Mouse (Mus musculus): Measurements from ENCODE around the gene B3gnt9. TPM values are rescaled to one million over a fixed set of nuclear protein-coding genes. Genes with fewer than 3 reads are reported as not detected.
A peak's percentile ranks its signal among the peaks of the same experiment; 100 is the strongest.

The B3gnt9 gene
- polyA plus RNA-seq, 1 experiment from 2014 or later, result 3.3 TPM

DNA sequence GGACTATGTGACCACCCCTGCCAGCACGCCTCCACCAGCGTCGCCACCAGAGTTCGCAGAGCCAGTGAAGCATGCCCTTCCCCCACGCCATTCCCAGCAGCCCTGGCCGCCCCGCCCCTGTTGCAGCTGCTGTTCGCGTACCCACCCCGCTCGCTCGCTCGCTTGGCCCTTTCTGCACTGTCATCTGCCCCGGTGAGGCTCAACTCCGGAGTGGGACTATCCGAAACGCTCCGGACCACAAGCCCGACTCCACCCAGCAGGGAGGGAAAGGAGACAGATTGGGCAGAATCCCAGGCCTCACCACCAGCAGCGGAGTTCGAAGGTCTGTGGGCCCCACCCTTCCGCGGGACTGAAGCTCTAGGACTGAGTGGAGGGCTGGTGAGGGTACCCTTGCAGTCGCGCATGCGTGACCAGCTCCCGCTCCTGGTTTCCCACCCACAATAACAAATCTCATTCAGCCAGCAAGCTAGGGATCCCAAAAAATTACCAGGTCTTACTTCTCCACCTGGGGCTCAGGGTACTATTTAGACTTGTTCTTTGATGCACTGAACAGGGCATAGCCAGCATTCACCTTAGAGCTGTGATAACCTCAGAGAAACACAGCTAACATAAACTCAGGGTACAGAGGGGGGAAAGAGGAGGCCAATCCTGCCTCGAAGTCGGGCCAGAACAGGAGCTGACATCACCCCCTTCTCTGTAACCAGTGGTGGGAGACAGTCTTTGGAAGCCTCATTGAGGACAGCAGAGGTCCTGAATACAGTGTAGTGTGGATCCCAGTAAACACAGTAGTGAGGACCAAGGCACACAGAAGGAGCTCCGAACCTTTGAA is 21.6 kb upstream of the B3gnt9 start:
- Histone ChIP-seq H3K9me3 (no peaks in the 10 kb centered on the region), H3K27ac (peak overlapping the region; percentile 30)
- DNase-seq (ENCODE audit: low spot score), result peak; percentile 66

DNA sequence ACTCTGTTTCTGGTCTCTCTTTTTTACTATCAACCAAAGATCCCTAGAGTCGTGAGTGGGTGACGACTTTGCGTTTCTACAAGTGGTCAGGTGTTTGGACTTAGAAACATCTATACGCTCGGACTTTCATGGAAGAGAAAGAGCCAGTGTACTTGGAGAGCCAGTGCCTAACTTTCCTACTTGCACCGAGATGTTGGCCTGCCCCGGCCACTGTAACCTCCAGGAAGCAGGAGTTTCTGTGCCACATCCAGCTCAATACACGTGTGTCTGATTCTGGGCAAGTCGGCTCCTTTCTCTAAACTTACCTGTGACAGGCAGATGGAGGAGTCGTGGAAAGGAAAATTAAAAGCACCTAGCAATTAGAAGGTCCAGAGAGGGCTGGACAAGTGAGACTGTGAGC is 20.9 kb upstream of the B3gnt9 start, which contains the start of gene Nol3:
Gene Nol3 (plus strand): TSS at position 301 of the 400 bp plus-strand sequence.
- peaks cover 34% of the 10 kb centered on the region for H3K4me1 ChIP-seq (replicated peaks)

More for the DNA sequence above, 21.6 kb upstream of the B3gnt9 start:
- peak overlapping the region; percentile 55 for H3K4me3 ChIP-seq
- H3K27me3 ChIP-seq (ENCODE audit: insufficient read depth, poor library complexity, severe bottlenecking), result peaks cover 100% of the 10 kb centered on the region
- peaks cover 14% of the 10 kb centered on the region for H3K36me3 ChIP-seq
- H3K4me1 ChIP-seq (replicated peaks), result peaks cover 32% of the 10 kb centered on the region
- 4% methylated on average over 30 of the region's 30 CpGs for WGBS

GRCm38 (mm10) chr8:105275387-105275786 is 20.4 kb upstream of the B3gnt9 start:
- no peaks in the 10 kb centered on the region for H3K9me3 ChIP-seq
- peaks cover 100% of the 10 kb centered on the region for H3K27me3 ChIP-seq (ENCODE audit: insufficient read depth, poor library complexity, severe bottlenecking)
- peaks cover 7% of the 10 kb centered on the region; the same call in 1 of the 2 replicates for H3K36me3 ChIP-seq
- no peak for DNase-seq (ENCODE audit: low spot score)
- WGBS, result 6% methylated on average over 11 of the region's 11 CpGs
- peak overlapping the region; percentile 55; the same call in 1 of the 2 replicates for H3K4me3 ChIP-seq
- no peak overlapping the region for H3K27ac ChIP-seq
- peaks cover 39% of the 10 kb centered on the region for H3K4me1 ChIP-seq (replicated peaks)

More for the DNA sequence above, 20.9 kb upstream of the B3gnt9 start, which contains the start of gene Nol3:
- Histone ChIP-seq H3K36me3 (peaks cover 10% of the 10 kb centered on the region; the same call in 1 of the 2 replicates), H3K27me3 (ENCODE audit: insufficient read depth, poor library complexity, severe bottlenecking) (peaks cover 100% of the 10 kb centered on the region), H3K4me3 (peak within 1 kb of the TSS; percentile 55), H3K9me3 (no peaks in the 10 kb centered on the region), H3K27ac (peak within 1 kb of the TSS; percentile 30)
- WGBS, result 5% methylated on average over 10 of the region's 10 CpGs
- no peak for DNase-seq (ENCODE audit: low spot score)

DNA sequence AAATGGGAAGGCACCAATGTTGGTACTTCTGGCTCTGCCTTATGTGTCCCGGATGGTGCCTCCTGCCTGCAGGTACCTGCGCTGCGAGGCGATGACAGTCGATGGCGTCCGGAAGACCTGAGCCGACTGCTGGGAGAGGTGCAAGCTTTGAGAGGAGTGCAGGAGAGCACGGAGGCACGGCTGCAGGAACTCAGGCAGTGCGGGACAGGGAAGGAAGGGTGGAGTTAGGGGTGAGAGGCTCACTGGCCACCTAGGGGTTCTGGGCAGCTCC is 15.9 kb upstream of the B3gnt9 start:
- Histone ChIP-seq H3K27me3 (ENCODE audit: insufficient read depth, poor library complexity, severe bottlenecking) (peaks cover 100% of the 10 kb centered on the region), H3K4me3 (peak overlapping the region; percentile 11; the same call in 1 of the 2 replicates), H3K9me3 (peaks cover 6% of the 10 kb centered on the region), H3K36me3 (no peaks in the 10 kb centered on the region), H3K27ac (no peak overlapping the region), H3K4me1 (replicated peaks) (peaks cover 47% of the 10 kb centered on the region)
- WGBS, result 2% methylated on average over 11 of the region's 11 CpGs
- no peak for DNase-seq (ENCODE audit: low spot score)

DNA sequence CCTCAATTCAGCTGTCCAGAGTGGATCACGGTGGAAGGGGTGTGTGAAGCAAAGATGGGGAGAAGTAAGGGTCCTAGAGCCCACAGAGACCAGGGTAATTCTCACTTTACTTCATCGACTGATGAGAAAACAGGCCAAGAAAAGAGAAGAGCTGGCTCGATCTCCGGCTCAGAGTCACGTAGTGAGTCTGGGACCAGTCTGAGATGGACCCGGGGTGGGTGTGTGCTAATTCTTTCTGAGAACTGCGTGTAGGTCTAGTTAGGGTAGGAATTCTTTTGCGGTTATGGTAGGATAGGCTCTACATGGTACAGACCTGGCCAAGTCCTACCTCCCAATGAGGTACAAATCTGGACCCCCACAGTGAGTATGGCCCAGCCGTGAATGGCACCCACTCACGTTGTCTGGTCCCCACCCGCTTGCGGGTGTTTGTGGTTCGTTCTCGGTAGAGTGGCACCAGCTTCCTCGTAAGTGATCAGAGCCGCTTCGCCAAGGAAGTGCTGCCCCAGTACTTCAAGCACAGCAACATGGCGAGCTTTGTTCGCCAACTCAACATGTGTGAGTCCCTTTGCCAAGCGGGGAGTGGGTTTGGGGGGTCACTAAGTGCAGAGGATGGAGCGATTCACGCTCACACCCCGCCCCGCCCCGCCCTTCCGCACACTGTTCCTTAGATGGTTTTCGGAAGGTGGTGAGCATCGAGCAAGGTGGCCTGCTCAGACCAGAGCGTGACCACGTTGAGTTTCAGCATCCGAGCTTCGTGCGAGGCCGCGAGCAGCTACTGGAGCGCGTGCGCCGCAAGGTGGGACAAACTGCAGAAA is 15.4 kb upstream of the B3gnt9 start:
- peak; percentile 40 for DNase-seq (ENCODE audit: low spot score)
- 2% methylated on average over 39 of the region's 39 CpGs for WGBS
- peak overlapping the region; percentile 59 for H3K4me3 ChIP-seq
- no peak overlapping the region for H3K27ac ChIP-seq
- no peaks in the 10 kb centered on the region for H3K36me3 ChIP-seq
- peaks cover 41% of the 10 kb centered on the region for H3K4me1 ChIP-seq (replicated peaks)
- peaks cover 100% of the 10 kb centered on the region for H3K27me3 ChIP-seq (ENCODE audit: insufficient read depth, poor library complexity, severe bottlenecking)
- H3K9me3 ChIP-seq, result peaks cover 6% of the 10 kb centered on the region

DNA sequence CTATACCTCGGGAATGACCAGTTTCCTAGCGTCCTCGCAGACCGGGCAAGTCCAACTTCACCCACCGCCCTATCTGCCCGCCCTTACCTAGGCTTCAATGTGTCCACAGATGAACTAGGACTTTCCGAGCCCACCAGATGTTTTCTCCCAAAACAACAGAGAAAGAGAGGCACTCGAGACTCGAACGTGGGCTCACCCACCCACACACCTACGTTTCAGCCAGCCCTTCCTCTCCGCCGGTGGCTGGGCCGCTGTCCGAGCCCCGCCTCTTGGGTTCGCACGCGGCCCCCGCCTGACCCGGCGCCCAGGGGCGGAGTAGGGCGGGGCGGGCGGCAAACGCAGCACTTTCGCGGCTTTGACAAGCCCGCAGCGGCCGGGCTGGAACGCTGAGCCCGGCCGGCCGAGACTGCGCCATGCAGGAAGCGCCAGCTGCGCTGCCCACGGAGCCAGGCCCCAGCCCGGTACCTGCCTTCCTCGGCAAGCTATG is 14.6 kb upstream of the B3gnt9 start, which contains the start of gene Hsf4:
Gene Hsf4 (plus strand): TSS at position 341 of the 487 bp plus-strand sequence.
- WGBS, result under 1% methylated on average over 42 of the region's 42 CpGs
- peak within 1 kb of the TSS; percentile 59 for H3K4me3 ChIP-seq
- H3K27ac ChIP-seq, result peak within 1 kb of the TSS; percentile 45
- peaks cover 6% of the 10 kb centered on the region for H3K9me3 ChIP-seq
- no peaks in the 10 kb centered on the region for H3K36me3 ChIP-seq
- peaks cover 100% of the 10 kb centered on the region for H3K27me3 ChIP-seq (ENCODE audit: insufficient read depth, poor library complexity, severe bottlenecking)
- DNase-seq (ENCODE audit: low spot score), result peak; percentile 42
- H3K4me1 ChIP-seq (replicated peaks), result peaks cover 47% of the 10 kb centered on the region

- Histone ChIP-seq H3K4me3 (peak overlapping the region; percentile 59), H3K9me3 (peaks cover 6% of the 10 kb centered on the region), H3K27ac (peak overlapping the region; percentile 45), H3K36me3 (no peaks in the 10 kb centered on the region), H3K4me1 (replicated peaks) (peaks cover 51% of the 10 kb centered on the region), H3K27me3 (ENCODE audit: insufficient read depth, poor library complexity, severe bottlenecking) (peaks cover 100% of the 10 kb centered on the region)
- no peak for DNase-seq (ENCODE audit: low spot score)
- WGBS, result under 1% methylated on average over 10 of the region's 10 CpGs
Measured at GRCm38 (mm10) chr8:105269075-105269458, 14.1 kb upstream of the B3gnt9 start.

DNA sequence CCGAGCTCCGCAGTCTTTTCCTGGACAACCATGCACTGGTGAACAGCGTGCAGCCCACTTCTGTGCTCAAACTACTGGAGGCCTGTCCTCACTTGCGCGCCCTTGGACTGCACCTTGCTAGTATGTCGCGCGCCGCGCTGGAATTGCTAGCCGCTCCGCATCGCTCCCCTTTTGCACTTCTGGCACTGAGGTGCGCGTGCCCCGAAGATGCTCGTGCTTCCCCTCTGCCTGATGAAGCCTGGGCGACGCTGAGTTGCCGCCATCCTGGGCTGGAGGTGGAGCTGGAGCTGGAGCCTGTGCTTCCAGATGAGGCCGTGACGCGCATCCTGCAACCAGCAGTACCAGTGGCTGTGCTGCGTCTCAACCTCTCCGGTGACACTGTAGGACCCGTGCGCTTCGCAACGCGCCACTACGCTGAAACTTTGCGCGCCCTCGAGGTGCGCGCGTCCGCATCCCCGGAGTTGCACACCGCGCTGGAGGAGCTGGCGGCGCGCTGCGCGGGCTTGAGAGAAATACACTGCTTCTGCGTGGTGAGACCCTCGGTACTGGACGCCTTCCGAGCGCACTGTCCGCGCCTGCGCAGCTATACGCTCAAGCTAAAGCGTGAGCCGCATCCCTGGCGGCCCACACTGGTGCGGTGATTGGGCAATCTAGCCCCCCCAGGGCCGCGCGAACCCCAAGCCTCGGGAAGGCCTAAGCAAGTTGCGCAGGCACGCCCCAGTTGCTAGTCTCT is 13.6 kb upstream of the B3gnt9 start:
- Histone ChIP-seq H3K4me1 (replicated peaks) (peaks cover 53% of the 10 kb centered on the region), H3K27ac (peak overlapping the region; percentile 45), H3K27me3 (ENCODE audit: insufficient read depth, poor library complexity, severe bottlenecking) (peaks cover 100% of the 10 kb centered on the region), H3K36me3 (no peaks in the 10 kb centered on the region), H3K9me3 (peaks cover 6% of the 10 kb centered on the region), H3K4me3 (peak overlapping the region; percentile 59)
- WGBS, result under 1% methylated on average over 65 of the region's 65 CpGs
- peak; percentile 81 for DNase-seq (ENCODE audit: low spot score)

- no peak overlapping the region for H3K27ac ChIP-seq
- no peaks in the 10 kb centered on the region for H3K36me3 ChIP-seq
- 6% methylated on average over 13 of the region's 13 CpGs for WGBS
- no peak overlapping the region for H3K4me3 ChIP-seq
- peaks cover 9% of the 10 kb centered on the region for H3K9me3 ChIP-seq
- H3K27me3 ChIP-seq (ENCODE audit: insufficient read depth, poor library complexity, severe bottlenecking), result peaks cover 100% of the 10 kb centered on the region
- no peak for DNase-seq (ENCODE audit: low spot score)
- peaks cover 50% of the 10 kb centered on the region for H3K4me1 ChIP-seq (replicated peaks)
Measured at GRCm38 (mm10) chr8:105266775-105267174, 11.8 kb upstream of the B3gnt9 start.

- Histone ChIP-seq H3K9me3 (peaks cover 13% of the 10 kb centered on the region), H3K27ac (no peak overlapping the region)
- DNase-seq (ENCODE audit: low spot score), result no peak
Measured at GRCm38 (mm10) chr8:105265128-105265527, 10.2 kb upstream of the B3gnt9 start.

GRCm38 (mm10) chr8:105264024-105264982 is 9.3 kb upstream of the B3gnt9 start, which contains the start of the genes Tradd and Fbxl8:
Tradd (minus strand) TSS chr8:105264609.
Fbxl8 (plus strand) TSS chr8:105264648.
- WGBS, result 1% methylated on average over 54 of the region's 54 CpGs
- Histone ChIP-seq H3K27ac (peak within 1 kb of the TSS; percentile 56), H3K27me3 (ENCODE audit: insufficient read depth, poor library complexity, severe bottlenecking) (peaks cover 100% of the 10 kb centered on the region), H3K4me3 (peak within 1 kb of the TSS; percentile 74), H3K9me3 (peaks cover 13% of the 10 kb centered on the region), H3K4me1 (replicated peaks) (peaks cover 39% of the 10 kb centered on the region), H3K36me3 (no peaks in the 10 kb centered on the region)
- DNase-seq (ENCODE audit: low spot score), result peak; percentile 76

More at GRCm38 (mm10) chr8:105265128-105265527, 10.2 kb upstream of the B3gnt9 start:
- Histone ChIP-seq H3K4me1 (replicated peaks) (peaks cover 39% of the 10 kb centered on the region), H3K27me3 (ENCODE audit: insufficient read depth, poor library complexity, severe bottlenecking) (peaks cover 100% of the 10 kb centered on the region), H3K36me3 (no peaks in the 10 kb centered on the region), H3K4me3 (peak overlapping the region; percentile 74)
- WGBS, result 16% methylated on average over 10 of the region's 10 CpGs
